Mouse (Mus musculus): ENCODE measurements at regions not wholly inside any gene's neighbourhood (a gene's known extent, or its start where the extent isn't known, plus 50 kb on each side); places are given as distances from the start of the nearest gene placed in this dataset.

DNA sequence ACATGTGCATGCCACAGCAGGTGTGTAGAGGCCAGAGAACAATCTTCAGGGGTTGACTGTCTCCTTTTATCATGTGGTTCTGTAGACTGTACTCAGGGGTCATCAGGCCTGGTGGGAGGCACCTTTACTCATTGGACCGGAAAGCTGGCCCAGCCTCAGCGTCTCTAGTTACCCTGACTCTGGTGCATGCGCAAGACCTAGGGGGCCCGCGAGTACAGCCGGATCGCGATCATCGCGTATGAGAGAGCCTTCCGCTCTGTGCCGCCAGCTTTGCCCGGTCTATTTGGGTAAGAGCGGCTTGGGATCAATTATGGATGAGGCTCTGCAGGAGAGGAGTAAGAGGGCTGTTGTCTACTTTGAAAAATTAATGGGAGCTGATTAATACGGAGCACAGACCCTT lies 51.9 kb upstream of the Tox2 start:
- ATAC-seq (no peak), DNase-seq (no peak)
- Histone ChIP-seq H3K9ac (replicated peaks) (no peak overlapping the region), H3K36me3 (replicated peaks; ENCODE audit: insufficient read depth, low read length) (no peaks in the 10 kb centered on the region), H3K4me3 (ENCODE audit: low read depth, low read length) (no peak overlapping the region), H3K4me2 (ENCODE audit: low read depth, low read length) (no peak overlapping the region), H3K9me3 (ENCODE audit: low read length) (no peaks in the 10 kb centered on the region), H3K27me3 (ENCODE audit: insufficient read depth, low read length) (no peaks in the 10 kb centered on the region), H3K27ac (ENCODE audit: low read depth) (no peak overlapping the region), H3K4me1 (ENCODE audit: insufficient read depth) (no peaks in the 10 kb centered on the region)
- 73% methylated on average over 15 of the region's 15 CpGs for WGBS (ENCODE audit: insufficient replicate concordance)
- TF ChIP-seq CTCF (IDR thresholded peaks at IDR 0.05; ENCODE audit: low read depth), result no peak
- TF ChIP-seq EP300 (IDR thresholded peaks at IDR 0.05; ENCODE audit: low read depth), result no peak

DNA sequence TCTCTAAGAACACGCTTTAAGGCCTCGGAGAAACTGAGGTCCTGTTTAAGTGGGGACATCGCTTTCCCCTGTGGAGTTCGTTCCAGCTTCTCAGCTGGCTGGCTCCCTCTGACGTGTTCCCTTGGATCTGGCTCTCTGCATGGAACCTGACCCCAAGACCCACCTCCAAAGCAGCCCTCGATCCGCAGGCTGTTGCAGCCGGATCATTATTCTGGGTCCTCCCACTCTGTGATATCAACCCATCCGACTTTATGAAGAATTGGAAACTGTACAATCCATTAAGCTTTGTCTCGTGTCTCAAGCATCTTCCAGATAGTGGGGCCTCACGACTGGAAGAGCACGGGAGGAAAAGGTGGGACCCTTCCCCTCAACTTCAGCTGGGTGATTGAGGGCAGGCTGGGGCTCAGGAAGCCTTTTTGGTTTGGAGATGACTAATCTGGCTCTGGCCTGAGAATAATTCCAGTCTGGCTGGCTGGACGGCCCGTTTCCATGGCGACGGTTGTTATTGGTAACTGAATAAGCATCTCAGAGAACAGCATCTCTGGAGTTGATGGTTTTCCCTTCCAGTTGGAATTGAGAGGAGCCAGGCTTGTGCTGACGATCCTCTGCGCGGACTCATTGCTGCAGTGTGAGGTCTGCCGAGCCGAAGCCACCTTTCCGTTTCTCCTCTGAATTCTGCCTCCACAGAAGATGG lies 50.4 kb upstream of the Tox2 start:
- Histone ChIP-seq H3K36me3 (replicated peaks; ENCODE audit: insufficient read depth, low read length) (no peaks in the 10 kb centered on the region), H3K4me2 (ENCODE audit: low read depth, low read length) (no peak overlapping the region), H3K27me3 (ENCODE audit: insufficient read depth, low read length) (no peaks in the 10 kb centered on the region), H3K27ac (ENCODE audit: low read depth) (no peak overlapping the region), H3K4me3 (ENCODE audit: low read depth, low read length) (no peak overlapping the region), H3K9me3 (ENCODE audit: low read length) (no peaks in the 10 kb centered on the region), H3K9ac (replicated peaks) (no peak overlapping the region), H3K4me1 (ENCODE audit: insufficient read depth) (no peaks in the 10 kb centered on the region)
- no peak for DNase-seq
- ATAC-seq, result no peak
- 75% methylated on average over 21 of the region's 22 CpGs for WGBS (ENCODE audit: insufficient replicate concordance)
- TF ChIP-seq EP300 (IDR thresholded peaks at IDR 0.05; ENCODE audit: low read depth) (no peak), CTCF (IDR thresholded peaks at IDR 0.05; ENCODE audit: low read depth) (no peak)

All from liver, postnatal 0 days (tissue).